Mouse (Mus musculus) MEL (cell line): Measurements from ENCODE around the gene Alx3. TPM values are rescaled to one million over a fixed set of nuclear protein-coding genes. Genes with fewer than 3 reads are reported as not detected.
A peak's percentile ranks its signal among the peaks of the same experiment; 100 is the strongest.

Experiments
- DNase-seq: peaks from one replicate; pipeline ENCODE4 v3.0.0; 2011; ENCODE audit warnings: low read depth, low spot score
- H3K27ac ChIP-seq: 2 replicates; pipeline ENCODE4 v1.5.1; 2012; ENCODE audit warnings: low read depth, mild to moderate bottlenecking, control low read depth, low read length, moderate library complexity; ENCODE audit not compliant: control insufficient read depth
- H3K27me3 ChIP-seq, 2 experiments: fragments of 150-350 bp in 1 of 2; sonication (generic) in 1 of 2; 2 replicates each; pipeline ENCODE4 v1.6.1; 2012; ENCODE audit warnings: low read length in 2 of 2, mild to moderate bottlenecking in 2 of 2, improper control_type of control experiment in 1 of 2, moderate library complexity in 1 of 2; ENCODE audit not compliant: insufficient read depth in 2 of 2, control insufficient read depth in 1 of 2
- H3K36me3 ChIP-seq, 2 experiments: 2 replicates each; pipeline ENCODE4 v1.6.1; 2012 to 2014; ENCODE audit warnings: low read length in 2 of 2, improper control_type of control experiment in 1 of 2, inconsistent platforms in 1 of 2, mild to moderate bottlenecking in 1 of 2; ENCODE audit not compliant: insufficient read depth in 2 of 2, control insufficient read depth in 1 of 2
- H3K4me1 ChIP-seq, 2 experiments: fragments of 150-350 bp in 1 of 2; sonication (generic) in 1 of 2; 2 replicates each; pipeline ENCODE4 v1.6.1; 2012; ENCODE audit warnings: low read length in 2 of 2, improper control_type of control experiment in 1 of 2, mild to moderate bottlenecking in 1 of 2; ENCODE audit not compliant: insufficient read depth in 2 of 2, control insufficient read depth in 1 of 2
- H3K4me3 ChIP-seq, 2 experiments: fragments of 150-350 bp in 1 of 2; sonication (generic) in 1 of 2; 2 replicates each; pipeline ENCODE4 v1.5.1; 2012; ENCODE audit warnings: low read depth in 2 of 2, low read length in 2 of 2, mild to moderate bottlenecking in 2 of 2, moderate library complexity in 2 of 2, control low read depth in 1 of 2, improper control_type of control experiment in 1 of 2; ENCODE audit not compliant: control insufficient read depth in 1 of 2, insufficient read depth in 1 of 2
- H3K79me2 ChIP-seq: 2 replicates; pipeline ENCODE4 v1.6.1; 2012; ENCODE audit warnings: mild to moderate bottlenecking, low read length, moderate library complexity; ENCODE audit not compliant: control insufficient read depth, poor library complexity, insufficient read depth
- H3K9ac ChIP-seq: 2 replicates; pipeline ENCODE4 v1.6.1; 2012; ENCODE audit warnings: low read depth, mild to moderate bottlenecking, control low read depth, low read length, moderate library complexity; ENCODE audit not compliant: control insufficient read depth, poor library complexity, severe bottlenecking
- H3K9me3 ChIP-seq: fragments of 150-350 bp; sonication (generic); replicated peaks from 2 replicates; pipeline ENCODE4 v1.6.1; 2012; ENCODE audit warnings: mild to moderate bottlenecking, low read length, improper control_type of control experiment, moderate library complexity; ENCODE audit not compliant: insufficient read depth
- CHD1 ChIP-seq: IDR thresholded peaks from 2 replicates; pipeline ENCODE4 v1.6.1; 2012; ENCODE audit warnings: low read depth, mild to moderate bottlenecking, inconsistent platforms, low read length, improper control_type of control experiment
- CHD2 ChIP-seq: IDR thresholded peaks from 2 replicates; pipeline ENCODE4 v1.6.1; 2011; ENCODE audit warnings: low read length, improper control_type of control experiment
- E2F4 ChIP-seq: IDR thresholded peaks from 2 replicates; pipeline ENCODE4 v1.6.1; 2011; ENCODE audit warnings: low read depth, low read length, improper control_type of control experiment, borderline replicate concordance
- ELF1 ChIP-seq: IDR thresholded peaks from 2 replicates; pipeline ENCODE4 v1.6.1; 2014; ENCODE audit warnings: low read depth, mild to moderate bottlenecking, inconsistent platforms, low read length, improper control_type of control experiment, moderate library complexity
- GATA1 ChIP-seq: IDR thresholded peaks from 2 replicates; pipeline ENCODE4 v1.6.1; 2011; ENCODE audit warnings: low read depth, low read length, improper control_type of control experiment
- HCFC1 ChIP-seq: IDR thresholded peaks from 2 replicates; pipeline ENCODE4 v1.6.1; 2012; ENCODE audit warnings: low read depth, mild to moderate bottlenecking, inconsistent platforms, low read length, improper control_type of control experiment, moderate library complexity
- JUND ChIP-seq: IDR thresholded peaks from 2 replicates; pipeline ENCODE4 v1.6.1; 2011; ENCODE audit warnings: low read depth, mild to moderate bottlenecking, improper control_type of control experiment, low read length
- MAX ChIP-seq: IDR thresholded peaks from 2 replicates; pipeline ENCODE4 v1.6.1; 2011; ENCODE audit warnings: low read length, improper control_type of control experiment
- MAZ ChIP-seq: IDR thresholded peaks from 2 replicates; pipeline ENCODE4 v1.6.1; 2012; ENCODE audit warnings: low read depth, mild to moderate bottlenecking, inconsistent platforms, low read length, improper control_type of control experiment
- MXI1 ChIP-seq: IDR thresholded peaks from 2 replicates; pipeline ENCODE4 v1.6.1; 2011; ENCODE audit warnings: mild to moderate bottlenecking, low read depth, low read length, improper control_type of control experiment
- MYC ChIP-seq: IDR thresholded peaks from 2 replicates; pipeline ENCODE4 v1.6.1; 2011; ENCODE audit warnings: low read depth, mild to moderate bottlenecking, low read length, improper control_type of control experiment, moderate library complexity
- NELFE ChIP-seq: IDR thresholded peaks from 2 replicates; pipeline ENCODE4 v1.6.1; 2011; ENCODE audit warnings: low read depth, low read length, improper control_type of control experiment
- NRF1 ChIP-seq: IDR thresholded peaks from 2 replicates; pipeline ENCODE4 v1.6.1; 2014; ENCODE audit warnings: low read depth, mild to moderate bottlenecking, inconsistent platforms, low read length, improper control_type of control experiment, moderate library complexity; ENCODE audit not compliant: poor library complexity, insufficient read depth, severe bottlenecking
- POLR2A ChIP-seq, 2 experiments: IDR thresholded peaks; 2 replicates each; pipeline ENCODE4 v1.6.1; 2011 to 2012; ENCODE audit warnings: low read length in 2 of 2, mild to moderate bottlenecking in 2 of 2, control low read depth in 1 of 2, improper control_type of control experiment in 1 of 2, low read depth in 1 of 2, moderate library complexity in 1 of 2; ENCODE audit not compliant: control insufficient read depth in 1 of 2, insufficient read depth in 1 of 2, poor library complexity in 1 of 2
- POLR2AphosphoS2 ChIP-seq: IDR thresholded peaks from 2 replicates; pipeline ENCODE4 v1.6.1; 2011; ENCODE audit warnings: low read length, improper control_type of control experiment
- POLR2AphosphoS5 ChIP-seq: IDR thresholded peaks from 2 replicates; pipeline ENCODE4 v1.6.1; 2012; ENCODE audit warnings: low read depth, borderline replicate concordance, mild to moderate bottlenecking, inconsistent platforms, low read length, moderate library complexity, mixed read lengths
- RCOR1 ChIP-seq: IDR thresholded peaks from 2 replicates; pipeline ENCODE4 v1.6.1; 2012; ENCODE audit warnings: low read depth, mild to moderate bottlenecking, inconsistent platforms, low read length, improper control_type of control experiment
- SIN3A ChIP-seq: IDR thresholded peaks from 2 replicates; pipeline ENCODE4 v1.6.1; 2012; ENCODE audit warnings: low read length, improper control_type of control experiment, inconsistent platforms
- SMC3 ChIP-seq: IDR thresholded peaks from 2 replicates; pipeline ENCODE4 v1.6.1; 2011; ENCODE audit warnings: low read depth, low read length, improper control_type of control experiment
- TAL1 ChIP-seq: IDR thresholded peaks from 2 replicates; pipeline ENCODE4 v1.6.1; 2012; ENCODE audit warnings: mild to moderate bottlenecking, inconsistent platforms, low read length, moderate library complexity, mixed read lengths
- TBP ChIP-seq: IDR thresholded peaks from 2 replicates; pipeline ENCODE4 v1.8.0; 2011; ENCODE audit warnings: low read depth, low read length, improper control_type of control experiment
- TCF12 ChIP-seq: IDR thresholded peaks from 2 replicates; pipeline ENCODE4 v1.6.1; 2014; ENCODE audit warnings: low read depth, mild to moderate bottlenecking, inconsistent platforms, low read length, improper control_type of control experiment, moderate library complexity
- USF1 ChIP-seq: IDR thresholded peaks from 2 replicates; pipeline ENCODE4 v1.6.1; 2014; ENCODE audit warnings: low read depth, mild to moderate bottlenecking, inconsistent platforms, low read length, improper control_type of control experiment, moderate library complexity
- USF2 ChIP-seq, 2 experiments: IDR thresholded peaks; 2 replicates each; pipeline ENCODE4 v1.6.1; 2011 to 2012; ENCODE audit warnings: improper control_type of control experiment in 2 of 2, low read length in 2 of 2, borderline replicate concordance in 1 of 2, inconsistent platforms in 1 of 2, low read depth in 1 of 2, mild to moderate bottlenecking in 1 of 2; ENCODE audit not compliant: insufficient read depth in 1 of 2
- ZC3H11A ChIP-seq: IDR thresholded peaks from 2 replicates; pipeline ENCODE4 v1.6.1; 2012; ENCODE audit warnings: low read depth, mild to moderate bottlenecking, inconsistent platforms, low read length, improper control_type of control experiment
- ZMIZ1 ChIP-seq: IDR thresholded peaks from 2 replicates; pipeline ENCODE4 v1.6.1; 2012; ENCODE audit warnings: low read depth, mild to moderate bottlenecking, inconsistent platforms, low read length, improper control_type of control experiment, moderate library complexity
- ZNF384 ChIP-seq: IDR thresholded peaks from 2 replicates; pipeline ENCODE4 v1.6.1; 2012; ENCODE audit warnings: low read depth, mild to moderate bottlenecking, inconsistent platforms, low read length, improper control_type of control experiment
- polyA plus RNA-seq, 2 experiments: library from polyadenylated mRNA; stranded (reverse) in 1 of 2; unstranded in 1 of 2; fragments of >175 nt in 1 of 2; fragments of >200 nt in 1 of 2; gene quantifications; 2 replicates each; pipeline versions ENCODE4 v1.2.1 to v1.2.4; 2012; ENCODE audit warnings: low replicate concordance in 2 of 2, low read depth in 1 of 2; ENCODE audit not compliant: insufficient read length in 2 of 2, insufficient read depth in 1 of 2, missing spikeins in 1 of 2
- total RNA-seq: library from RNA; depleted of rRNA; stranded (reverse); fragments of 300-350 nt; gene quantifications from 2 replicates; pipeline ENCODE4 v1.2.3, GENCODE M21; 2012

The Alx3 gene
- total and polyA plus RNA-seq, 3 experiments = not detected

GRCm38 (mm10) chr3:107631523-107631958 lies 36.7 kb downstream of the Alx3 start, which contains the start of gene Strip1:
Strip1 (minus strand) TSS chr3:107631694.
- TF ChIP-seq MAZ (no peak), MAX (no peak), CHD1 (no peak), NRF1 (0 out of 2 replicates have a peak, but pooled peaks have one; percentile 25), JUND (no peak), POLR2A (IDR thresholded peaks at IDR 0.05; ENCODE audit: control insufficient read depth in 1 of 2, insufficient read depth in 1 of 2, low read depth in 1 of 2, low read length in 2 of 2, poor library complexity in 1 of 2) (peak; percentile 71 to 84; a peak in 3 of 4 replicates), TCF12 (peak; percentile 70), RCOR1 (no peak), TAL1 (no peak), MYC (0 out of 2 replicates have a peak, but pooled peaks have one; percentile 16), HCFC1 (peak; percentile 83), NELFE (peak; percentile 92), SIN3A (peak; percentile 69), CHD2 (peak; percentile 93), USF1 (no peak), ELF1 (0 out of 2 replicates have a peak, but pooled peaks have one; percentile 50), MXI1 (peak; percentile 56; the same call in 1 of the 2 replicates), ZNF384 (no peak), TBP (peak; percentile 83)
- no peaks in the 10 kb centered on the region for H3K9me3 ChIP-seq
- peaks cover 0 to 6% of the 10 kb centered on the region in 2 experiments; a peak in 3 of 4 replicates for H3K36me3 ChIP-seq
- peaks cover 0 to 8% of the 10 kb centered on the region in 2 experiments; a peak in 1 of 4 replicates for H3K27me3 ChIP-seq
- DNase-seq = peak; percentile 96
- H3K79me2 ChIP-seq = peaks cover 6% of the 10 kb centered on the region
- peak within 1 kb of the TSS; percentile 72 for H3K27ac ChIP-seq
- H3K9ac ChIP-seq = peak within 1 kb of the TSS; percentile 93
- H3K4me1 ChIP-seq = peaks cover 0 to 14% of the 10 kb centered on the region in 2 experiments; a peak in 3 of 4 replicates
- peak within 1 kb of the TSS; percentile 65 to 81 for H3K4me3 ChIP-seq

GRCm38 (mm10) chr3:107632786-107633185 lies 38.0 kb downstream of the Alx3 start:
- DNase-seq = no peak
- Histone ChIP-seq H3K27ac (no peak overlapping the region), H3K9me3 (no peaks in the 10 kb centered on the region), H3K4me3 (no peak overlapping the region), H3K4me1 (peaks cover 0 to 14% of the 10 kb centered on the region in 2 experiments; a peak in 3 of 4 replicates), H3K27me3 (peaks cover 0 to 8% of the 10 kb centered on the region in 2 experiments; a peak in 3 of 4 replicates), H3K79me2 (peaks cover 6% of the 10 kb centered on the region), H3K9ac (no peak overlapping the region), H3K36me3 (peaks cover 0 to 6% of the 10 kb centered on the region in 2 experiments; a peak in 2 of 4 replicates)
- TF ChIP-seq NELFE = no peak
- TF ChIP-seq ZC3H11A = no peak
- no peak for TF ChIP-seq JUND
- TF ChIP-seq ZNF384 = no peak
- TF ChIP-seq GATA1 = no peak
- no peak for TF ChIP-seq E2F4
- no peak for TF ChIP-seq ZMIZ1
- no peak for TF ChIP-seq TCF12
- TF ChIP-seq TAL1 = no peak
- TF ChIP-seq USF2 (IDR thresholded peaks at IDR 0.05; ENCODE audit: borderline replicate concordance in 1 of 2, insufficient read depth in 1 of 2, low read depth in 1 of 2, low read length in 2 of 2) = no peak
- TF ChIP-seq SIN3A = no peak
- TF ChIP-seq MAX = no peak
- TF ChIP-seq CHD1 = no peak
- TF ChIP-seq MXI1 = no peak
- TF ChIP-seq HCFC1 = no peak
- TF ChIP-seq POLR2AphosphoS2 = no peak
- TF ChIP-seq NRF1 = no peak
- TF ChIP-seq SMC3 = no peak
- no peak for TF ChIP-seq POLR2AphosphoS5
